Comparison of ENCODE assay signal across 23 mouse cellular contexts in the genomic region with DNA sequence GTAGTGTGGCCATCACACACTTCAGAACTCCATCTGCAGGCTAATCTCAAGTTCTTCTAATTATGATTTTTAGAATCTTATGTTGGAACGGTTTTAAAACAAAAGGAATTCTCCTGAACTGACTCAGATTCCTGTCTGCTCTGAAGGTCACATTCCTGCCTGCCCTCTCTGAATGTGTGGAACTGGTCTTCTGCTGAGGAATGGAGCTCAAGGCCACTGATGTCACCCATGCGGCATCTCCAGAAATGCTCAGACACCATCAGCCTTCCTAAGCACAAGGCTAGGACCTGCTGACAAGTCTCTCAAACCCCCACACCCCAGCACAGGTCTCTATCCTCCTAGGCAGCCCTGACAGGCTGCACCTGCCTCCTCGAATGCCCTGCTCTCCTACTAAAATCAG.
DNase-seq lines count a peak whose midpoint lies in the region; ATAC-seq lines count a peak whose summit lies in the region.
"Had no signal": no experiment of that assay in that cellular context is flagged by ENCODE, and none has a peak within 500 bp of the region (broad histone marks: within the 10 kb centered on the region; RNA-seq: fewer than 3 reads in every experiment).

No protein-coding gene starts in this region.

- H3K9ac ChIP-seq in hindbrain, embryonic 14.5 days: no peak overlapping the region
- H3K9ac ChIP-seq: heart, embryonic 13.5 days; hindbrain, embryonic 12.5 days had no signal

- WGBS in hindbrain, embryonic 14.5 days: 63% methylated on average over 3 of the region's 3 CpGs

- H3K27me3 ChIP-seq in hindbrain, embryonic 14.5 days (ENCODE audit: control insufficient read depth, insufficient read depth, low read length): no peaks in the 10 kb centered on the region
- H3K27me3 ChIP-seq: heart, embryonic 13.5 days; hindbrain, embryonic 12.5 days had no signal

- H3K4me2 ChIP-seq in hindbrain, embryonic 14.5 days (replicated peaks): no peak overlapping the region
- H3K4me2 ChIP-seq: heart, embryonic 13.5 days; hindbrain, embryonic 12.5 days had no signal

- H3K4me3 ChIP-seq in hindbrain, embryonic 14.5 days (replicated peaks; ENCODE audit: low read length): no peak overlapping the region
- H3K4me3 ChIP-seq: embryonic facial prominence, embryonic 10.5 days; erythroblast, embryonic 14.5 days; forebrain, embryonic 10.5 days; heart, embryonic 13.5 days; hindbrain, embryonic 12.5 days had no signal

- no peaks in the 10 kb centered on the region for H3K4me1 ChIP-seq in hindbrain, embryonic 14.5 days (replicated peaks; ENCODE audit: control insufficient read depth, insufficient read depth, low read length)
- H3K4me1 ChIP-seq: hindbrain, embryonic 12.5 days had no signal

- DNase-seq in 3134 (ENCODE audit: extremely low read depth, insufficient read length, low spot score): peak; percentile 17
- peak; percentile 90 for DNase-seq in Muller cell, postnatal 12 days (ENCODE audit: inconsistent ontology term)
- DNase-seq in adrenal gland, adult 8-10 months: peak; percentile 66
- DNase-seq in adrenal gland, postnatal 36 days: peak; percentile 53 to 61
- no peak for DNase-seq in right cerebral cortex, postnatal 36 days (ENCODE audit: low spot score in 2 of 2)
- no peak for DNase-seq in hindbrain, embryonic 14.5 days (ENCODE audit: low spot score)
- DNase-seq: B cell, adult 2 months; cerebellum, adult 18-20 months; cerebellum, adult 9-11 months; cerebellum, postnatal 36 days; heart, postnatal 36 days; kidney, adult 11 months; kidney, adult 9 months had no signal

- ATAC-seq in granulocyte monocyte progenitor cell, adult 5-6 weeks (replicated peaks; ENCODE audit: poor library complexity, severe bottlenecking): no peak
- no peak for ATAC-seq in hindbrain, embryonic 14.5 days (ENCODE audit: low FRiP score)
- ATAC-seq: CD4-positive, CD25-positive, alpha-beta regulatory T cell, adult 4 months; forebrain, embryonic 14.5 days; hindbrain, postnatal 0 days had no signal

- no peak overlapping the region for H3K27ac ChIP-seq in hindbrain, embryonic 14.5 days
- H3K27ac ChIP-seq: embryonic facial prominence, embryonic 10.5 days; forebrain, embryonic 10.5 days; heart, embryonic 13.5 days; hindbrain, embryonic 12.5 days; hindbrain, postnatal 0 days had no signal

- no peaks in the 10 kb centered on the region for H3K36me3 ChIP-seq in hindbrain, embryonic 14.5 days (replicated peaks; ENCODE audit: control insufficient read depth, insufficient read depth)
- H3K36me3 ChIP-seq: embryonic facial prominence, embryonic 10.5 days; forebrain, embryonic 10.5 days; G1E; heart, embryonic 13.5 days had no signal

- no peaks in the 10 kb centered on the region for H3K9me3 ChIP-seq in hindbrain, embryonic 14.5 days (ENCODE audit: control insufficient read depth, low read length)
- H3K9me3 ChIP-seq: embryonic facial prominence, embryonic 10.5 days; hindbrain, embryonic 12.5 days had no signal

Comparison
In these comparisons a context has a peak if more than half of its experiments do, and no peak if none do; other contexts are left out.
1. DNase-seq: peak in 3134 (single experiment), Muller cell, postnatal 12 days (single experiment), adrenal gland, adult 8-10 months (single experiment) and adrenal gland, postnatal 36 days (2 of 2); none in right cerebral cortex, postnatal 36 days (0 of 2) and hindbrain, embryonic 14.5 days (single experiment).